Mouse (Mus musculus): ENCODE data around the gene Upk2.
A peak's percentile ranks its signal among the peaks of the same experiment; 100 is the strongest.

The Upk2 gene

GRCm38 (mm10) chr9:44488416-44488815 lies 33.6 kb upstream of the Upk2 start:
- DNase-seq, result peak; percentile 26 to 27

- DNase-seq, result peak; percentile 33 to 55
These were observed 32.7 kb upstream of the Upk2 start for GRCm38 (mm10) chr9:44487441-44487840.

- peak; percentile 59 to 61 for DNase-seq
These were observed 32.1 kb upstream of the Upk2 start for GRCm38 (mm10) chr9:44486741-44487421.

- DNase-seq, result peak; percentile 40 to 49
These were observed 31.6 kb upstream of the Upk2 start for GRCm38 (mm10) chr9:44486335-44486734.

GRCm38 (mm10) chr9:44485516-44486161 lies 30.9 kb upstream of the Upk2 start:
- DNase-seq, result peak; percentile 40 to 54

GRCm38 (mm10) chr9:44485105-44485515 lies 30.3 kb upstream of the Upk2 start:
- no peak for DNase-seq

GRCm38 (mm10) chr9:44484311-44485104 lies 29.7 kb upstream of the Upk2 start:
- peak; percentile 29 to 43 for DNase-seq

GRCm38 (mm10) chr9:44483510-44484044 lies 28.8 kb upstream of the Upk2 start:
- peak; percentile 86 to 88 for DNase-seq

- peak in 1 of 2 experiments; percentile 69 for DNase-seq
These were observed 28.3 kb upstream of the Upk2 start for GRCm38 (mm10) chr9:44483041-44483509.

- peak; percentile 98 for DNase-seq
These were observed 27.8 kb upstream of the Upk2 start, which contains the start of gene Bcl9l for GRCm38 (mm10) chr9:44482552-44482951. Gene Bcl9l (plus strand): TSS chr9:44482825.

- no peak for DNase-seq
These were observed 27.3 kb upstream of the Upk2 start for GRCm38 (mm10) chr9:44482112-44482511.

GRCm38 (mm10) chr9:44479628-44480428 lies 25.1 kb upstream of the Upk2 start:
- peak; percentile 95 for DNase-seq

- DNase-seq, result peak; percentile 94 to 95
These were observed 24.3 kb upstream of the Upk2 start for GRCm38 (mm10) chr9:44478959-44479605.

GRCm38 (mm10) chr9:44478229-44478921 lies 23.6 kb upstream of the Upk2 start:
- peak; percentile 93 to 94 for DNase-seq

- DNase-seq, result peak; percentile 85 to 91
These were observed 22.8 kb upstream of the Upk2 start for GRCm38 (mm10) chr9:44477339-44478228.

GRCm38 (mm10) chr9:44475936-44476335 lies 21.2 kb upstream of the Upk2 start:
- peak; percentile 51 to 61 for DNase-seq

- peak in 1 of 2 experiments; percentile 28 for DNase-seq
These were observed 19.6 kb upstream of the Upk2 start for GRCm38 (mm10) chr9:44474327-44474726.

GRCm38 (mm10) chr9:44473184-44473583 lies 18.4 kb upstream of the Upk2 start:
- DNase-seq, result peak in 1 of 2 experiments; percentile 44

- DNase-seq, result no peak
These were observed 14.0 kb upstream of the Upk2 start for GRCm38 (mm10) chr9:44468800-44469199.

GRCm38 (mm10) chr9:44468224-44468623 lies 13.4 kb upstream of the Upk2 start:
- no peak for DNase-seq
